14 mouse cellular contexts compared by ENCODE assay signal in the genomic region with DNA sequence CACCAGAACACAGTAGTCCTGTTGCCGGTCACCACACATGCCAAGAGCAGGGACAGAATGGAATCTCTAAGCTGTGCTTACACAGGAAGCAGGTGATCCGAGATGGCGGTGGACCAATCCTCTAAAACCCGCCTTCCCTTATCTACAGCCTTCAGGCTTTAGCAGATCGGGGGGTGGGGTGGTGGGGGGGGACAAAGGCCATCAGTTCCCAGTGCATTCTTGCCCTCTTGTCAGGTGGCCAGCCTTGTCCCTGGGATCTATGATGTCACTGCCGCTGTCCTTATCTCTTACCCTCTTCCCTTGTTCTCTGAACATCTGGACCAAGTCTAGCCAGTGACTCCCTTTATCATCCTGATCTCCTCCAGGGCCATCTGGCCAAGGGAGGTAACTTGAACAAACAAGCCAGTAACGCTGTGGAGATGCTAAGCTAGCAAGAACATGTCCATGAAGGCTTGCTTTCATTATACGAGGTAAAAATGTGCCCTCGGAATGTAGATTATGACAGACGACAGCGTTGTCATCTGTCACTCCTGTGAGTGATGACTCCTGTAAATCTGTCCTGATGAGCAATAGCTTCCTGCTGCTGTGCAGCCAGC. TPM values are rescaled to one million over a fixed set of nuclear protein-coding genes. Genes with fewer than 3 reads are reported as not detected.
A peak's percentile ranks its signal among the peaks of the same experiment; 100 is the strongest.
DNase-seq lines count a peak whose midpoint lies in the region; ATAC-seq and TF ChIP-seq lines count a peak whose summit lies in the region.
"Had no signal": no experiment of that assay in that cellular context is flagged by ENCODE, and none has a peak within 500 bp of the region (broad histone marks: within the 10 kb centered on the region; RNA-seq: fewer than 3 reads in every experiment).

No protein-coding gene starts in this region.

- H3K36me3 ChIP-seq in forebrain, embryonic 11.5 days (ENCODE audit: control insufficient read depth, insufficient read depth, low read length): no peaks in the 10 kb centered on the region
- no peaks in the 10 kb centered on the region for H3K36me3 ChIP-seq in forebrain, postnatal 0 days (ENCODE audit: insufficient read depth)
- no peaks in the 10 kb centered on the region; the same call in 1 of the 2 replicates for H3K36me3 ChIP-seq in intestine, embryonic 15.5 days
- no peaks in the 10 kb centered on the region; the same call in 1 of the 2 replicates for H3K36me3 ChIP-seq in thymus, adult 2 months (ENCODE audit: control insufficient read depth, insufficient read depth, low read length)
- H3K36me3 ChIP-seq: forebrain, embryonic 15.5 days had no signal

- no peaks in the 10 kb centered on the region for H3K9me3 ChIP-seq in forebrain, embryonic 11.5 days (ENCODE audit: control insufficient read depth, low read length)
- H3K9me3 ChIP-seq in forebrain, postnatal 0 days (ENCODE audit: low read length): no peaks in the 10 kb centered on the region
- no peaks in the 10 kb centered on the region for H3K9me3 ChIP-seq in intestine, embryonic 15.5 days
- H3K9me3 ChIP-seq: forebrain, embryonic 15.5 days had no signal

- WGBS in forebrain, embryonic 11.5 days: 91% methylated on average over 11 of the region's 11 CpGs
- 89% methylated on average over 11 of the region's 11 CpGs for WGBS in forebrain, postnatal 0 days
- 34% methylated on average over 11 of the region's 11 CpGs for WGBS in intestine, embryonic 15.5 days
- WGBS in thymus, adult 2 months: 83% methylated on average over 11 of the region's 11 CpGs

- H3K27ac ChIP-seq in forebrain, embryonic 11.5 days (ENCODE audit: low read depth, low read length): no peak overlapping the region
- H3K27ac ChIP-seq in forebrain, postnatal 0 days (ENCODE audit: low read depth, low read length): no peak overlapping the region
- no peak overlapping the region for H3K27ac ChIP-seq in intestine, embryonic 15.5 days
- no peak overlapping the region for H3K27ac ChIP-seq in thymus, adult 2 months (ENCODE audit: control insufficient read depth, insufficient read depth, low read length)
- H3K27ac ChIP-seq: forebrain, embryonic 15.5 days had no signal

- no peak for ATAC-seq in forebrain, embryonic 11.5 days (replicated peaks; ENCODE audit: low FRiP score)
- no peak for ATAC-seq in forebrain, postnatal 0 days
- peak; percentile 66 for ATAC-seq in intestine, embryonic 15.5 days
- ATAC-seq: forebrain, embryonic 15.5 days had no signal

- H3K4me2 ChIP-seq in forebrain, embryonic 11.5 days (ENCODE audit: low read depth, low read length, severe bottlenecking): no peak overlapping the region
- no peak overlapping the region for H3K4me2 ChIP-seq in forebrain, postnatal 0 days (ENCODE audit: low read depth)
- no peak overlapping the region for H3K4me2 ChIP-seq in intestine, embryonic 15.5 days (replicated peaks)
- H3K4me2 ChIP-seq: forebrain, embryonic 15.5 days had no signal

- H3K27me3 ChIP-seq in forebrain, embryonic 11.5 days (ENCODE audit: control insufficient read depth, insufficient read depth, low read length): no peaks in the 10 kb centered on the region
- H3K27me3 ChIP-seq in forebrain, postnatal 0 days (ENCODE audit: insufficient read depth, low read length): no peaks in the 10 kb centered on the region
- H3K27me3 ChIP-seq in intestine, embryonic 15.5 days (replicated peaks): no peaks in the 10 kb centered on the region
- no peaks in the 10 kb centered on the region for H3K27me3 ChIP-seq in thymus, adult 2 months (ENCODE audit: control insufficient read depth, insufficient read depth, low read length)
- H3K27me3 ChIP-seq: CH12.LX; forebrain, embryonic 15.5 days had no signal

- peak; percentile 44 for DNase-seq in forebrain, embryonic 11.5 days (ENCODE audit: low spot score)
- no peak for DNase-seq in forebrain, postnatal 0 days
- DNase-seq in layer of hippocampus, adult 18-20 months (ENCODE audit: low spot score in 2 of 2): peak; percentile 18 to 24
- DNase-seq in layer of hippocampus, postnatal 25 days (ENCODE audit: extremely low spot score in 1 of 2, low spot score in 1 of 2): no peak
- peak; percentile 16 for DNase-seq in mesoderm, embryonic 11.5 days (ENCODE audit: low read depth, low spot score)
- no peak for DNase-seq in thymus, adult 2 months
- DNase-seq in layer of hippocampus, postnatal 36 days: no peak
- DNase-seq: cerebellum, adult 11 months; kidney, postnatal 14 days had no signal

- no peak overlapping the region for H3K4me3 ChIP-seq in forebrain, embryonic 11.5 days (ENCODE audit: low read depth, low read length)
- H3K4me3 ChIP-seq in forebrain, postnatal 0 days (ENCODE audit: low read depth, low read length): no peak overlapping the region
- no peak overlapping the region for H3K4me3 ChIP-seq in intestine, embryonic 15.5 days (replicated peaks)
- no peak overlapping the region for H3K4me3 ChIP-seq in thymus, adult 2 months (ENCODE audit: control insufficient read depth, insufficient read depth, low read length)
- H3K4me3 ChIP-seq: forebrain, embryonic 15.5 days had no signal

- no peaks in the 10 kb centered on the region for H3K4me1 ChIP-seq in forebrain, embryonic 11.5 days (replicated peaks; ENCODE audit: control insufficient read depth, insufficient read depth, low read length)
- no peaks in the 10 kb centered on the region for H3K4me1 ChIP-seq in forebrain, postnatal 0 days (ENCODE audit: insufficient read depth)
- H3K4me1 ChIP-seq in intestine, embryonic 15.5 days (replicated peaks): no peaks in the 10 kb centered on the region
- no peaks in the 10 kb centered on the region for H3K4me1 ChIP-seq in thymus, adult 2 months (replicated peaks; ENCODE audit: control insufficient read depth, insufficient read depth, low read length)

- no peak for TF ChIP-seq POLR2A in thymus, adult 2 months (IDR thresholded peaks at IDR 0.05; ENCODE audit: control insufficient read depth, extremely low read depth, insufficient read depth, low read length, poor library complexity)

- TF ChIP-seq CTCF in forebrain, postnatal 0 days (IDR thresholded peaks at IDR 0.05; ENCODE audit: low read depth): no peak
- TF ChIP-seq CTCF in thymus, adult 2 months (IDR thresholded peaks at IDR 0.05; ENCODE audit: borderline replicate concordance, control insufficient read depth, extremely low read depth, insufficient read depth, low read length, poor library complexity): no peak

- H3K9ac ChIP-seq in forebrain, embryonic 11.5 days (ENCODE audit: low read length): no peak overlapping the region
- H3K9ac ChIP-seq in forebrain, postnatal 0 days: no peak overlapping the region
- H3K9ac ChIP-seq in intestine, embryonic 15.5 days: no peak overlapping the region
- H3K9ac ChIP-seq: forebrain, embryonic 15.5 days had no signal

RNA-seq across cellular contexts. Expression of gene As3mt, which starts 20.8 kb away (rescaled TPM):
- polyA plus RNA-seq in forebrain, embryonic 11.5 days (2014; fragmentation: Nextera tagmentation; extraction: Ambion mirVana): 19.4 and 24.0 TPM in 2 replicates
- total RNA-seq in forebrain, postnatal 0 days (2014; rRNA removed): 14.5 and 17.4 TPM in 2 replicates
- 14.4 and 18.4 TPM in 2 replicates for polyA plus RNA-seq in forebrain, postnatal 0 days (2015; fragmentation: Nextera tagmentation; extraction: Ambion mirVana)
- 10 to 100 TPM; 25.7 to 28.1 TPM for total RNA-seq in layer of hippocampus, adult 18-20 months (2021)
- 10 to 100 TPM; 22.0 to 23.8 TPM for total RNA-seq in layer of hippocampus, postnatal 25 days (2021)
- polyA plus RNA-seq in intestine, embryonic 15.5 days (2015; fragmentation: Nextera tagmentation; extraction: Ambion mirVana): 59.4 and 63.4 TPM in 2 replicates
- 9.5 and 9.6 TPM in 2 replicates for polyA plus RNA-seq in thymus, adult 2 months (2012; rRNA removed)
- 10 to 100 TPM; 21.3 to 22.4 TPM for total RNA-seq in layer of hippocampus, postnatal 36 days (2021)

RNA-seq across cellular contexts. Expression of gene Cnnm2, which starts 33.4 kb away (rescaled TPM):
- polyA plus RNA-seq in forebrain, embryonic 11.5 days (2014; fragmentation: Nextera tagmentation; extraction: Ambion mirVana): 3.2 and 3.8 TPM in 2 replicates
- total RNA-seq in forebrain, postnatal 0 days (2014; rRNA removed): 11.7 and 16.6 TPM in 2 replicates
- polyA plus RNA-seq in forebrain, postnatal 0 days (2015; fragmentation: Nextera tagmentation; extraction: Ambion mirVana): 5.2 and 6.2 TPM in 2 replicates
- 10 to 100 TPM; 39.4 to 41.1 TPM for total RNA-seq in layer of hippocampus, adult 18-20 months (2021)
- total RNA-seq in layer of hippocampus, postnatal 25 days (2021): 10 to 100 TPM; 36.5 TPM
- 2.9 and 3.2 TPM in 2 replicates for polyA plus RNA-seq in intestine, embryonic 15.5 days (2015; fragmentation: Nextera tagmentation; extraction: Ambion mirVana)
- 7.4 and 9.7 TPM in 2 replicates for polyA plus RNA-seq in thymus, adult 2 months (2012; rRNA removed)
- total RNA-seq in layer of hippocampus, postnatal 36 days (2021): 10 to 100 TPM; 36.6 to 39.8 TPM

RNA-seq across cellular contexts. Expression of gene Borcs7, which starts 38.3 kb away (rescaled TPM):
- 11.3 and 12.6 TPM in 2 replicates for polyA plus RNA-seq in forebrain, embryonic 11.5 days (2014; fragmentation: Nextera tagmentation; extraction: Ambion mirVana)
- 14.4 and 15.2 TPM in 2 replicates for total RNA-seq in forebrain, postnatal 0 days (2014; rRNA removed)
- polyA plus RNA-seq in forebrain, postnatal 0 days (2015; fragmentation: Nextera tagmentation; extraction: Ambion mirVana): 20.6 and 29.5 TPM in 2 replicates
- total RNA-seq in layer of hippocampus, adult 18-20 months (2021): 10 to 100 TPM; 19.1 to 21.2 TPM
- total RNA-seq in layer of hippocampus, postnatal 25 days (2021): 10 to 100 TPM; 20.2 to 20.6 TPM
- 14.5 and 15.2 TPM in 2 replicates for polyA plus RNA-seq in intestine, embryonic 15.5 days (2015; fragmentation: Nextera tagmentation; extraction: Ambion mirVana)
- 3.0 and 4.4 TPM in 2 replicates for polyA plus RNA-seq in thymus, adult 2 months (2012; rRNA removed)
- total RNA-seq in layer of hippocampus, postnatal 36 days (2021): 10 to 100 TPM; 20.6 to 22.0 TPM

RNA-seq across cellular contexts. Expression of gene Cyp17a1, which starts 55.1 kb away (rescaled TPM):
- polyA plus RNA-seq in forebrain, embryonic 11.5 days (2014; fragmentation: Nextera tagmentation; extraction: Ambion mirVana): not detected in 2 replicates
- 0.08 TPM in 1 of 2 replicates, not detected in the other for total RNA-seq in forebrain, postnatal 0 days (2014; rRNA removed)
- polyA plus RNA-seq in forebrain, postnatal 0 days (2015; fragmentation: Nextera tagmentation; extraction: Ambion mirVana): not detected in 2 replicates
- total RNA-seq in layer of hippocampus, adult 18-20 months (2021): not detected
- not detected for total RNA-seq in layer of hippocampus, postnatal 25 days (2021)
- 0.30 TPM in 1 of 2 replicates, not detected in the other for polyA plus RNA-seq in intestine, embryonic 15.5 days (2015; fragmentation: Nextera tagmentation; extraction: Ambion mirVana)
- 0.26 and 0.42 TPM in 2 replicates for polyA plus RNA-seq in thymus, adult 2 months (2012; rRNA removed)
- total RNA-seq in layer of hippocampus, postnatal 36 days (2021): not detected
- total RNA-seq: CH12.LX; hematopoietic stem cell, adult 5-6 weeks; left cerebral cortex, postnatal 25 days had no signal
- polyA plus RNA-seq: forebrain, embryonic 15.5 days had no signal

Comparison
In these comparisons a context has a peak if more than half of its experiments do, and no peak if none do; other contexts are left out.
1. DNase-seq: peak in forebrain, embryonic 11.5 days (single experiment), layer of hippocampus, adult 18-20 months (2 of 2) and mesoderm, embryonic 11.5 days (single experiment); none in forebrain, postnatal 0 days (single experiment), layer of hippocampus, postnatal 25 days (0 of 2), thymus, adult 2 months (single experiment) and layer of hippocampus, postnatal 36 days (0 of 2).